Mouse (Mus musculus): Measurements from ENCODE around the gene Med6. TPM values are rescaled to one million over a fixed set of nuclear protein-coding genes. Genes with fewer than 3 reads are reported as not detected.

Gene Med6
- 1.0 and 2.4 TPM in 2 replicates for polyA plus RNA-seq (2012)

- no peak for TF ChIP-seq GATA1 (IDR thresholded peaks at IDR 0.05; ENCODE audit: low read length)
Measured at GRCm38 (mm10) chr12:81594902-81595671, at the start of gene Med6. Gene Med6 (minus strand): TSS chr12:81595008.

- TF ChIP-seq GATA1 (IDR thresholded peaks at IDR 0.05; ENCODE audit: low read length) = no peak
Measured at GRCm38 (mm10) chr12:81642361-81643082, 47.7 kb upstream of the Med6 start.

- TF ChIP-seq GATA1 (IDR thresholded peaks at IDR 0.05; ENCODE audit: low read length) = no peak
Measured at GRCm38 (mm10) chr12:81640656-81641055, 45.8 kb upstream of the Med6 start.

- TF ChIP-seq GATA1 (IDR thresholded peaks at IDR 0.05; ENCODE audit: low read length) = no peak
Measured at GRCm38 (mm10) chr12:81633246-81633645, 38.4 kb upstream of the Med6 start.

GRCm38 (mm10) chr12:81631661-81632401, 37.0 kb upstream of the Med6 start:
- TF ChIP-seq GATA1 (IDR thresholded peaks at IDR 0.05; ENCODE audit: low read length) = no peak

- TF ChIP-seq GATA1 (IDR thresholded peaks at IDR 0.05; ENCODE audit: low read length) = no peak
Measured at GRCm38 (mm10) chr12:81630915-81631660, 36.3 kb upstream of the Med6 start, which contains the start of gene Ttc9. Gene Ttc9 (plus strand): TSS chr12:81631249.

GRCm38 (mm10) chr12:81630520-81630914, 35.7 kb upstream of the Med6 start:
- no peak for TF ChIP-seq GATA1 (IDR thresholded peaks at IDR 0.05; ENCODE audit: low read length)

GRCm38 (mm10) chr12:81628091-81628490, 33.3 kb upstream of the Med6 start:
- TF ChIP-seq GATA1 (IDR thresholded peaks at IDR 0.05; ENCODE audit: low read length) = no peak

GRCm38 (mm10) chr12:81627426-81627825, 32.6 kb upstream of the Med6 start:
- TF ChIP-seq GATA1 (IDR thresholded peaks at IDR 0.05; ENCODE audit: low read length) = no peak

GRCm38 (mm10) chr12:81626226-81626861, 31.5 kb upstream of the Med6 start:
- TF ChIP-seq GATA1 (IDR thresholded peaks at IDR 0.05; ENCODE audit: low read length) = no peak

- no peak for TF ChIP-seq GATA1 (IDR thresholded peaks at IDR 0.05; ENCODE audit: low read length)
Measured at GRCm38 (mm10) chr12:81623377-81623776, 28.6 kb upstream of the Med6 start.

- no peak for TF ChIP-seq GATA1 (IDR thresholded peaks at IDR 0.05; ENCODE audit: low read length)
Measured at GRCm38 (mm10) chr12:81619302-81619701, 24.5 kb upstream of the Med6 start.

GRCm38 (mm10) chr12:81616980-81617379, 22.2 kb upstream of the Med6 start:
- no peak for TF ChIP-seq GATA1 (IDR thresholded peaks at IDR 0.05; ENCODE audit: low read length)

- no peak for TF ChIP-seq GATA1 (IDR thresholded peaks at IDR 0.05; ENCODE audit: low read length)
Measured at GRCm38 (mm10) chr12:81615807-81616206, 21.0 kb upstream of the Med6 start.

GRCm38 (mm10) chr12:81609445-81609844, 14.6 kb upstream of the Med6 start:
- TF ChIP-seq GATA1 (IDR thresholded peaks at IDR 0.05; ENCODE audit: low read length) = no peak
